20 mouse cellular contexts compared by ENCODE assay signal in genomic region chr6:48874576-48874975, GRCm38 (mm10). TPM values are rescaled to one million over a fixed set of nuclear protein-coding genes. Genes with fewer than 3 reads are reported as not detected.
"Had no signal": no experiment of that assay in that cellular context is flagged by ENCODE, and none has a peak within 500 bp of the region (broad histone marks: within the 10 kb centered on the region; RNA-seq: fewer than 3 reads in every experiment).

No protein-coding gene starts in this region.

- H3K4me3 ChIP-seq: limb, embryonic 12.5 days; limb, embryonic 15.5 days; megakaryocyte, embryonic 14.5 days; midbrain, embryonic 15.5 days; myocyte; neural tube, embryonic 13.5 days; stomach, embryonic 15.5 days had no signal

- H3K9me3 ChIP-seq: limb, embryonic 12.5 days; limb, embryonic 15.5 days; megakaryocyte, embryonic 14.5 days; midbrain, embryonic 15.5 days; neural tube, embryonic 13.5 days; stomach, embryonic 15.5 days had no signal

- H3K36me3 ChIP-seq: limb, embryonic 12.5 days; limb, embryonic 15.5 days; midbrain, embryonic 15.5 days; neural tube, embryonic 13.5 days; stomach, embryonic 15.5 days had no signal

- H3K9ac ChIP-seq: limb, embryonic 12.5 days; limb, embryonic 15.5 days; liver, embryonic 14.5 days; liver, postnatal 0 days; lung, embryonic 14.5 days; midbrain, embryonic 15.5 days; neural tube, embryonic 13.5 days; stomach, embryonic 15.5 days had no signal

- H3K27me3 ChIP-seq: limb, embryonic 12.5 days; limb, embryonic 15.5 days; midbrain, embryonic 15.5 days; stomach, embryonic 15.5 days had no signal

- H3K4me2 ChIP-seq: limb, embryonic 12.5 days; limb, embryonic 15.5 days; liver, embryonic 11.5 days; lung, embryonic 14.5 days; midbrain, embryonic 11.5 days; midbrain, embryonic 15.5 days; neural tube, embryonic 13.5 days; stomach, embryonic 15.5 days had no signal

- ATAC-seq: liver, postnatal 0 days; lung, postnatal 0 days; midbrain, embryonic 15.5 days had no signal

- H3K4me1 ChIP-seq: limb, embryonic 12.5 days; limb, embryonic 15.5 days; megakaryocyte, embryonic 14.5 days; midbrain, embryonic 15.5 days; neural tube, embryonic 13.5 days; stomach, embryonic 15.5 days had no signal

- H3K27ac ChIP-seq: kidney, postnatal 0 days; limb, embryonic 12.5 days; limb, embryonic 15.5 days; liver, embryonic 14.5 days; midbrain, embryonic 15.5 days; neural tube, embryonic 13.5 days; stomach, embryonic 15.5 days had no signal

- DNase-seq: left cerebral cortex, postnatal 4 days; liver, postnatal 0 days; lung, embryonic 14.5 days; lung, postnatal 36 days; retina, postnatal 1 day; right cerebral cortex, postnatal 25 days; thymus, postnatal 25 days had no signal

RNA-seq across cellular contexts. Expression of gene Aoc1, which starts 1.9 kb away (rescaled TPM):
- polyA plus RNA-seq: limb, embryonic 12.5 days; limb, embryonic 15.5 days; liver, embryonic 11.5 days; liver, embryonic 14.5 days; lung, embryonic 14.5 days; midbrain, embryonic 11.5 days; midbrain, embryonic 15.5 days; myocyte; neural tube, embryonic 13.5 days had no signal

RNA-seq across cellular contexts. Expression of gene 1600015I10Rik, which starts 55.1 kb away (rescaled TPM):
- polyA plus RNA-seq: intestine, embryonic 14.5 days; kidney, postnatal 0 days; limb, embryonic 12.5 days; liver, embryonic 11.5 days; liver, embryonic 14.5 days; liver, postnatal 0 days; lung, embryonic 14.5 days; lung, postnatal 0 days; midbrain, embryonic 11.5 days; midbrain, embryonic 15.5 days; myocyte; neural tube, embryonic 13.5 days; stomach, embryonic 15.5 days had no signal
